29 mouse cellular contexts compared by ENCODE assay signal in genomic region chr5:8947423-8948110, GRCm38 (mm10). TPM values are rescaled to one million over a fixed set of nuclear protein-coding genes. Genes with fewer than 3 reads are reported as not detected.
DNase-seq lines count a peak whose midpoint lies in the region; ATAC-seq lines count a peak whose summit lies in the region.
"Had no signal": no experiment of that assay in that cellular context is flagged by ENCODE, and none has a peak within 500 bp of the region (broad histone marks: within the 10 kb centered on the region; RNA-seq: fewer than 3 reads in every experiment).

No protein-coding gene starts in this region.

- H3K36me3 ChIP-seq in liver, embryonic 11.5 days (ENCODE audit: control insufficient read depth, insufficient read depth, low read length), result no peaks in the 10 kb centered on the region
- no peaks in the 10 kb centered on the region for H3K36me3 ChIP-seq in intestine, embryonic 15.5 days
- peaks cover 71% of the 10 kb centered on the region for H3K36me3 ChIP-seq in liver, embryonic 15.5 days (replicated peaks)
- no peaks in the 10 kb centered on the region for H3K36me3 ChIP-seq in hindbrain, embryonic 10.5 days
- H3K36me3 ChIP-seq: embryonic facial prominence, embryonic 13.5 days; forebrain, embryonic 12.5 days; G1E; heart, embryonic 12.5 days; limb, embryonic 10.5 days; midbrain, embryonic 12.5 days had no signal

- no peak overlapping the region for H3K4me3 ChIP-seq in liver, embryonic 11.5 days (ENCODE audit: low read depth, low read length)
- no peak overlapping the region for H3K4me3 ChIP-seq in intestine, embryonic 15.5 days (replicated peaks)
- no peak overlapping the region for H3K4me3 ChIP-seq in liver, embryonic 15.5 days (replicated peaks)
- no peak overlapping the region for H3K4me3 ChIP-seq in hindbrain, embryonic 10.5 days
- H3K4me3 ChIP-seq: embryonic facial prominence, embryonic 13.5 days; erythroblast, embryonic 14.5 days; forebrain, embryonic 12.5 days; heart, embryonic 12.5 days; layer of hippocampus, adult 2 months; limb, embryonic 10.5 days; liver, embryonic 13.5 days; midbrain, embryonic 12.5 days had no signal

- no peak overlapping the region for H3K27ac ChIP-seq in liver, embryonic 11.5 days (ENCODE audit: low read depth, low read length)
- no peak overlapping the region for H3K27ac ChIP-seq in intestine, embryonic 15.5 days
- peak overlapping the region; percentile 48; the same call in 1 of the 2 replicates for H3K27ac ChIP-seq in liver, embryonic 15.5 days (replicated peaks)
- H3K27ac ChIP-seq in hindbrain, embryonic 10.5 days, result no peak overlapping the region
- H3K27ac ChIP-seq: embryonic facial prominence, embryonic 13.5 days; forebrain, embryonic 12.5 days; hindbrain, postnatal 0 days; layer of hippocampus, adult 2 months; limb, embryonic 10.5 days; liver, embryonic 13.5 days; midbrain, embryonic 12.5 days had no signal

- 73% methylated on average over 4 of the region's 4 CpGs for WGBS in liver, embryonic 11.5 days
- 76% methylated on average over 4 of the region's 4 CpGs for WGBS in intestine, embryonic 15.5 days
- 72% methylated on average over 4 of the region's 4 CpGs for WGBS in liver, embryonic 15.5 days (ENCODE audit: insufficient replicate concordance)
- WGBS in hindbrain, embryonic 10.5 days, result 70% methylated on average over 4 of the region's 4 CpGs

- H3K9me3 ChIP-seq in liver, embryonic 11.5 days (ENCODE audit: control insufficient read depth, low read length), result no peaks in the 10 kb centered on the region
- no peaks in the 10 kb centered on the region for H3K9me3 ChIP-seq in intestine, embryonic 15.5 days
- H3K9me3 ChIP-seq in liver, embryonic 15.5 days (replicated peaks), result no peaks in the 10 kb centered on the region
- no peaks in the 10 kb centered on the region for H3K9me3 ChIP-seq in hindbrain, embryonic 10.5 days
- H3K9me3 ChIP-seq: embryonic facial prominence, embryonic 13.5 days; forebrain, embryonic 12.5 days; G1E; heart, embryonic 12.5 days; limb, embryonic 10.5 days; liver, embryonic 13.5 days; midbrain, embryonic 12.5 days had no signal

- DNase-seq in liver, embryonic 11.5 days (ENCODE audit: low spot score), result no peak
- DNase-seq in liver, result no peak
- peak; percentile 27 for DNase-seq in skeletal muscle tissue, adult 2 months (ENCODE audit: low read depth, low spot score)
- DNase-seq in hindbrain, embryonic 10.5 days (ENCODE audit: low spot score), result no peak
- no peak for DNase-seq in kidney, postnatal 25 days
- DNase-seq: B cell, adult 2 months; cerebellum, adult 18-20 months; cerebellum, postnatal 25 days; embryo, embryonic 11 days; heart, postnatal 10 days; kidney, adult 18-20 months; kidney, postnatal 10 days; liver, embryonic 13.5 days; lung, postnatal 14 days; right cerebral cortex, postnatal 14 days; spleen, adult 18-20 months had no signal

- ATAC-seq in liver, embryonic 11.5 days (replicated peaks; ENCODE audit: low FRiP score), result peak; percentile 45; the same call in 1 of the 2 replicates
- ATAC-seq in intestine, embryonic 15.5 days, result peak; percentile 62
- ATAC-seq in liver, embryonic 15.5 days (ENCODE audit: insufficient read depth), result no peak
- ATAC-seq: hindbrain, postnatal 0 days; Patski had no signal

- no peaks in the 10 kb centered on the region for H3K27me3 ChIP-seq in liver, embryonic 11.5 days (replicated peaks; ENCODE audit: control insufficient read depth, insufficient read depth, low read length)
- H3K27me3 ChIP-seq in intestine, embryonic 15.5 days (replicated peaks), result no peaks in the 10 kb centered on the region
- no peaks in the 10 kb centered on the region for H3K27me3 ChIP-seq in liver, embryonic 15.5 days
- no peaks in the 10 kb centered on the region for H3K27me3 ChIP-seq in hindbrain, embryonic 10.5 days (ENCODE audit: insufficient read depth, poor library complexity, severe bottlenecking)
- H3K27me3 ChIP-seq: CH12.LX; embryonic facial prominence, embryonic 13.5 days; forebrain, embryonic 12.5 days; heart, embryonic 12.5 days; liver, embryonic 13.5 days; midbrain, embryonic 12.5 days had no signal

- no peak overlapping the region for H3K4me2 ChIP-seq in liver, embryonic 11.5 days
- H3K4me2 ChIP-seq in intestine, embryonic 15.5 days (replicated peaks), result no peak overlapping the region
- H3K4me2 ChIP-seq in liver, embryonic 15.5 days, result no peak overlapping the region
- H3K4me2 ChIP-seq: embryonic facial prominence, embryonic 13.5 days; forebrain, embryonic 12.5 days; heart, embryonic 12.5 days; liver, embryonic 13.5 days; midbrain, embryonic 12.5 days had no signal

- H3K4me1 ChIP-seq in liver, embryonic 11.5 days (replicated peaks; ENCODE audit: control insufficient read depth, insufficient read depth, low read length), result no peaks in the 10 kb centered on the region
- no peaks in the 10 kb centered on the region for H3K4me1 ChIP-seq in intestine, embryonic 15.5 days (replicated peaks)
- H3K4me1 ChIP-seq in liver, embryonic 15.5 days (replicated peaks), result no peaks in the 10 kb centered on the region
- H3K4me1 ChIP-seq in hindbrain, embryonic 10.5 days (replicated peaks), result no peaks in the 10 kb centered on the region
- H3K4me1 ChIP-seq: embryonic facial prominence, embryonic 13.5 days; heart, embryonic 12.5 days; limb, embryonic 10.5 days; liver, embryonic 13.5 days had no signal

- no peak overlapping the region for H3K9ac ChIP-seq in liver, embryonic 11.5 days (ENCODE audit: low read depth, low read length)
- no peak overlapping the region for H3K9ac ChIP-seq in intestine, embryonic 15.5 days
- H3K9ac ChIP-seq in liver, embryonic 15.5 days, result no peak overlapping the region
- H3K9ac ChIP-seq: embryonic facial prominence, embryonic 13.5 days; forebrain, embryonic 12.5 days; heart, embryonic 12.5 days; liver, embryonic 13.5 days; midbrain, embryonic 12.5 days had no signal

RNA-seq across cellular contexts. Expression of gene Crot, which starts 49.6 kb away (rescaled TPM):
- polyA plus RNA-seq in liver, embryonic 11.5 days (2014; fragmentation: Nextera tagmentation; extraction: Ambion mirVana), result 35.6 and 42.6 TPM in 2 replicates
- 51.6 and 55.3 TPM in 2 replicates for polyA plus RNA-seq in intestine, embryonic 15.5 days (2015; fragmentation: Nextera tagmentation; extraction: Ambion mirVana)
- 58.1 and 58.3 TPM in 2 replicates for polyA plus RNA-seq in liver, embryonic 15.5 days (2015; fragmentation: Nextera tagmentation; extraction: Ambion mirVana)
- polyA plus RNA-seq in hindbrain, embryonic 10.5 days (2016; fragmentation: Nextera tagmentation; extraction: Ambion mirVana), result 26.4 and 29.4 TPM in 2 replicates

RNA-seq across cellular contexts. Expression of gene Abcb4, which starts 54.0 kb away (rescaled TPM):
- 32.6 and 35.8 TPM in 2 replicates for polyA plus RNA-seq in liver, embryonic 11.5 days (2014; fragmentation: Nextera tagmentation; extraction: Ambion mirVana)
- 0.48 and 0.95 TPM in 2 replicates for polyA plus RNA-seq in intestine, embryonic 15.5 days (2015; fragmentation: Nextera tagmentation; extraction: Ambion mirVana)
- 28.7 and 32.8 TPM in 2 replicates for polyA plus RNA-seq in liver, embryonic 15.5 days (2015; fragmentation: Nextera tagmentation; extraction: Ambion mirVana)
- 0.39 and 0.66 TPM in 2 replicates for polyA plus RNA-seq in hindbrain, embryonic 10.5 days (2016; fragmentation: Nextera tagmentation; extraction: Ambion mirVana)
- polyA plus RNA-seq: G1E had no signal

Comparison
In these comparisons a context has a peak if more than half of its experiments do, and no peak if none do; other contexts are left out.
1. RNA of gene Abcb4, which starts 54.0 kb away (polyA plus RNA-seq): 32.6 to 35.8 TPM in liver, embryonic 11.5 days and 28.7 to 32.8 TPM in liver, embryonic 15.5 days; 0.48 to 0.95 TPM in intestine, embryonic 15.5 days and 0.39 to 0.66 TPM in hindbrain, embryonic 10.5 days; every median in the first group is over 10 times any median in the second.